Comparison of ENCODE assay signal across 11 mouse cellular contexts in genomic region chr7:38125565-38126159, GRCm38 (mm10). TPM values are rescaled to one million over a fixed set of nuclear protein-coding genes. Genes with fewer than 3 reads are reported as not detected.
DNase-seq lines count a peak whose midpoint lies in the region; ATAC-seq and TF ChIP-seq lines count a peak whose summit lies in the region.
"Had no signal": no experiment of that assay in that cellular context is flagged by ENCODE, and none has a peak within 500 bp of the region (broad histone marks: within the 10 kb centered on the region; RNA-seq: fewer than 3 reads in every experiment).

No protein-coding gene starts in this region.

- no peak overlapping the region for H3K4me2 ChIP-seq in embryonic facial prominence, embryonic 12.5 days (replicated peaks)
- H3K4me2 ChIP-seq in limb, embryonic 12.5 days: no peak overlapping the region
- H3K4me2 ChIP-seq in hindbrain, postnatal 0 days (ENCODE audit: low read depth, low read length): no peak overlapping the region
- H3K4me2 ChIP-seq: lung, embryonic 15.5 days had no signal

- intact Hi-C loops in heart, postnatal 36 days (cut with DNase I): no loop called here

- no peak overlapping the region for H3K9ac ChIP-seq in embryonic facial prominence, embryonic 12.5 days
- H3K9ac ChIP-seq in limb, embryonic 12.5 days (replicated peaks): no peak overlapping the region
- no peak overlapping the region for H3K9ac ChIP-seq in hindbrain, postnatal 0 days (replicated peaks; ENCODE audit: low read length)
- H3K9ac ChIP-seq: lung, embryonic 15.5 days had no signal

- 74% methylated on average over 12 of the region's 12 CpGs for WGBS in embryonic facial prominence, embryonic 12.5 days
- WGBS in embryonic facial prominence, embryonic 10.5 days: 84% methylated on average over 12 of the region's 12 CpGs
- 68% methylated on average over 12 of the region's 12 CpGs for WGBS in limb, embryonic 12.5 days
- WGBS in limb, embryonic 10.5 days: 78% methylated on average over 12 of the region's 12 CpGs
- 32% methylated on average over 12 of the region's 12 CpGs for WGBS in hindbrain, postnatal 0 days

- H3K27me3 ChIP-seq in embryonic facial prominence, embryonic 12.5 days: no peaks in the 10 kb centered on the region
- H3K27me3 ChIP-seq in embryonic facial prominence, embryonic 10.5 days (replicated peaks; ENCODE audit: low read depth, poor library complexity, severe bottlenecking): no peaks in the 10 kb centered on the region; the same call in 1 of the 2 replicates
- H3K27me3 ChIP-seq in limb, embryonic 12.5 days: no peaks in the 10 kb centered on the region; the same call in 1 of the 2 replicates
- H3K27me3 ChIP-seq in limb, embryonic 10.5 days (ENCODE audit: low read depth, poor library complexity, severe bottlenecking): no peaks in the 10 kb centered on the region
- no peaks in the 10 kb centered on the region for H3K27me3 ChIP-seq in hindbrain, postnatal 0 days (ENCODE audit: insufficient read depth, low read length)
- H3K27me3 ChIP-seq: lung, embryonic 15.5 days had no signal

- peak; percentile 43; the same call in 1 of the 2 replicates for ATAC-seq in embryonic facial prominence, embryonic 12.5 days (ENCODE audit: insufficient number of reproducible peaks, insufficient read depth, low FRiP score, low TSS enrichment)
- ATAC-seq in limb, embryonic 12.5 days (ENCODE audit: insufficient number of reproducible peaks, insufficient read depth, low FRiP score, low TSS enrichment, low read depth): peak; percentile 66
- peak; percentile 75 for ATAC-seq in hindbrain, postnatal 0 days

- H3K36me3 ChIP-seq in embryonic facial prominence, embryonic 12.5 days: no peaks in the 10 kb centered on the region
- no peaks in the 10 kb centered on the region for H3K36me3 ChIP-seq in embryonic facial prominence, embryonic 10.5 days (replicated peaks)
- no peaks in the 10 kb centered on the region for H3K36me3 ChIP-seq in limb, embryonic 12.5 days
- H3K36me3 ChIP-seq in limb, embryonic 10.5 days: no peaks in the 10 kb centered on the region
- H3K36me3 ChIP-seq in hindbrain, postnatal 0 days (ENCODE audit: insufficient read depth, low read length): no peaks in the 10 kb centered on the region
- H3K36me3 ChIP-seq: G1E; lung, embryonic 15.5 days had no signal

- no peak for DNase-seq in embryonic facial prominence, embryonic 10.5 days (ENCODE audit: low spot score)
- no peak for DNase-seq in limb, embryonic 10.5 days (ENCODE audit: low spot score)
- DNase-seq in cerebellum, adult 9-11 months: peak; percentile 66
- peak; percentile 43 for DNase-seq in hindbrain, postnatal 0 days (ENCODE audit: low spot score)
- DNase-seq in MN1 (ENCODE audit: low spot score): no peak
- DNase-seq in heart, postnatal 36 days: no peak
- DNase-seq: midbrain, embryonic 14.5 days had no signal

- peaks cover 12% of the 10 kb centered on the region; the same call in 1 of the 2 replicates for H3K4me1 ChIP-seq in embryonic facial prominence, embryonic 12.5 days
- H3K4me1 ChIP-seq in embryonic facial prominence, embryonic 10.5 days: peaks cover 16% of the 10 kb centered on the region
- peaks cover 26% of the 10 kb centered on the region for H3K4me1 ChIP-seq in limb, embryonic 12.5 days (replicated peaks)
- peaks cover 30% of the 10 kb centered on the region for H3K4me1 ChIP-seq in limb, embryonic 10.5 days
- no peaks in the 10 kb centered on the region for H3K4me1 ChIP-seq in hindbrain, postnatal 0 days (ENCODE audit: insufficient read depth, low read length)
- H3K4me1 ChIP-seq: lung, embryonic 15.5 days had no signal

- no peaks in the 10 kb centered on the region for H3K9me3 ChIP-seq in embryonic facial prominence, embryonic 12.5 days
- H3K9me3 ChIP-seq in embryonic facial prominence, embryonic 10.5 days: no peaks in the 10 kb centered on the region
- H3K9me3 ChIP-seq in limb, embryonic 12.5 days: no peaks in the 10 kb centered on the region
- no peaks in the 10 kb centered on the region for H3K9me3 ChIP-seq in limb, embryonic 10.5 days (replicated peaks)
- H3K9me3 ChIP-seq in hindbrain, postnatal 0 days (ENCODE audit: low read length): no peaks in the 10 kb centered on the region
- H3K9me3 ChIP-seq: G1E; lung, embryonic 15.5 days had no signal

- H3K27ac ChIP-seq in embryonic facial prominence, embryonic 12.5 days: no peak overlapping the region
- no peak overlapping the region for H3K27ac ChIP-seq in embryonic facial prominence, embryonic 10.5 days (replicated peaks)
- H3K27ac ChIP-seq in limb, embryonic 12.5 days: peak overlapping the region; percentile 29; the same call in 1 of the 2 replicates
- no peak overlapping the region for H3K27ac ChIP-seq in limb, embryonic 10.5 days
- H3K27ac ChIP-seq in hindbrain, postnatal 0 days: no peak overlapping the region
- H3K27ac ChIP-seq: lung, embryonic 15.5 days had no signal

- no peak overlapping the region for H3K4me3 ChIP-seq in embryonic facial prominence, embryonic 12.5 days
- no peak overlapping the region for H3K4me3 ChIP-seq in embryonic facial prominence, embryonic 10.5 days
- H3K4me3 ChIP-seq in limb, embryonic 12.5 days (replicated peaks): no peak overlapping the region
- no peak overlapping the region for H3K4me3 ChIP-seq in limb, embryonic 10.5 days
- H3K4me3 ChIP-seq in hindbrain, postnatal 0 days (ENCODE audit: low read length): no peak overlapping the region
- H3K4me3 ChIP-seq: lung, embryonic 15.5 days had no signal

- no peak for TF ChIP-seq CTCF in hindbrain, postnatal 0 days (IDR thresholded peaks at IDR 0.05; ENCODE audit: low read depth)

RNA-seq across cellular contexts. Expression of gene Ccne1, which starts 18.3 kb away (rescaled TPM):
- polyA plus RNA-seq in embryonic facial prominence, embryonic 12.5 days (2016; fragmentation: Nextera tagmentation; extraction: Ambion mirVana): 73.4 and 75.3 TPM in 2 replicates
- polyA plus RNA-seq in embryonic facial prominence, embryonic 10.5 days (2016; fragmentation: Nextera tagmentation; extraction: Ambion mirVana): 130 and 134 TPM in 2 replicates
- polyA plus RNA-seq in limb, embryonic 12.5 days (2016; fragmentation: Nextera tagmentation; extraction: Ambion mirVana): 84.6 and 85.6 TPM in 2 replicates
- polyA plus RNA-seq in limb, embryonic 10.5 days (2016; fragmentation: Nextera tagmentation; extraction: Ambion mirVana): 158 and 194 TPM in 2 replicates
- 11.5 and 15.7 TPM in 2 replicates for total RNA-seq in hindbrain, postnatal 0 days (2014; rRNA removed)
- 19.7 and 20.6 TPM in 2 replicates for polyA plus RNA-seq in hindbrain, postnatal 0 days (2015; fragmentation: Nextera tagmentation; extraction: Ambion mirVana)
- 1 to 10 TPM in 1 of 2 experiments, under 1 TPM in 1; 0.70 to 1.5 TPM for total RNA-seq in heart, postnatal 36 days (2021)

RNA-seq across cellular contexts. Expression of gene 1600014C10Rik, which starts 57.4 kb away (rescaled TPM):
- 16.3 and 17.3 TPM in 2 replicates for polyA plus RNA-seq in embryonic facial prominence, embryonic 12.5 days (2016; fragmentation: Nextera tagmentation; extraction: Ambion mirVana)
- polyA plus RNA-seq in embryonic facial prominence, embryonic 10.5 days (2016; fragmentation: Nextera tagmentation; extraction: Ambion mirVana): 15.5 and 17.4 TPM in 2 replicates
- polyA plus RNA-seq in limb, embryonic 12.5 days (2016; fragmentation: Nextera tagmentation; extraction: Ambion mirVana): 15.1 and 15.6 TPM in 2 replicates
- 12.2 and 14.5 TPM in 2 replicates for polyA plus RNA-seq in limb, embryonic 10.5 days (2016; fragmentation: Nextera tagmentation; extraction: Ambion mirVana)
- total RNA-seq in hindbrain, postnatal 0 days (2014; rRNA removed): 34.9 and 35.8 TPM in 2 replicates
- polyA plus RNA-seq in hindbrain, postnatal 0 days (2015; fragmentation: Nextera tagmentation; extraction: Ambion mirVana): 25.6 and 26.1 TPM in 2 replicates
- 10 to 100 TPM; 29.2 to 34.7 TPM for total RNA-seq in heart, postnatal 36 days (2021)

Comparison
In these comparisons a context has a peak if more than half of its experiments do, and no peak if none do; other contexts are left out.
1. DNase-seq: peak in cerebellum, adult 9-11 months (single experiment) and hindbrain, postnatal 0 days (single experiment); none in embryonic facial prominence, embryonic 10.5 days (single experiment), limb, embryonic 10.5 days (single experiment), MN1 (single experiment) and heart, postnatal 36 days (0 of 2).
2. Peak in every context shown above with its lines, with median percentiles within 50 percentile points of each other: ATAC-seq.